Mouse (Mus musculus): ENCODE data around the gene Zfp62.
A peak's percentile ranks its signal among the peaks of the same experiment; 100 is the strongest.

Zfp62 gene

GRCm38 (mm10) chr11:49203771-49204497, 842 bp downstream of the Zfp62 start:
- ATAC-seq (ENCODE audit: insufficient number of reproducible peaks, low FRiP score, low TSS enrichment): peak; percentile 43

- no peak for ATAC-seq (ENCODE audit: insufficient number of reproducible peaks, low FRiP score, low TSS enrichment)
Measured at GRCm38 (mm10) chr11:49205080-49205590, 2.0 kb downstream of the Zfp62 start.

- no peak for ATAC-seq (ENCODE audit: insufficient number of reproducible peaks, low FRiP score, low TSS enrichment)
Measured at GRCm38 (mm10) chr11:49207495-49207894, 4.4 kb downstream of the Zfp62 start.

- ATAC-seq (ENCODE audit: insufficient number of reproducible peaks, low FRiP score, low TSS enrichment): no peak
Measured at GRCm38 (mm10) chr11:49212577-49212976, 9.5 kb downstream of the Zfp62 start.

- no peak for ATAC-seq (ENCODE audit: insufficient number of reproducible peaks, low FRiP score, low TSS enrichment)
Measured at GRCm38 (mm10) chr11:49213505-49213904, 10.4 kb downstream of the Zfp62 start.

- no peak for ATAC-seq (ENCODE audit: insufficient number of reproducible peaks, low FRiP score, low TSS enrichment)
Measured at GRCm38 (mm10) chr11:49219271-49219670, 16.2 kb downstream of the Zfp62 start.

GRCm38 (mm10) chr11:49224455-49224854, 21.4 kb downstream of the Zfp62 start:
- ATAC-seq (ENCODE audit: insufficient number of reproducible peaks, low FRiP score, low TSS enrichment): no peak

- no peak for ATAC-seq (ENCODE audit: insufficient number of reproducible peaks, low FRiP score, low TSS enrichment)
Measured at GRCm38 (mm10) chr11:49232781-49233180, 29.7 kb downstream of the Zfp62 start.

- no peak for ATAC-seq (ENCODE audit: insufficient number of reproducible peaks, low FRiP score, low TSS enrichment)
Measured at GRCm38 (mm10) chr11:49235459-49236207, 32.5 kb downstream of the Zfp62 start.

- ATAC-seq (ENCODE audit: insufficient number of reproducible peaks, low FRiP score, low TSS enrichment): no peak
Measured at GRCm38 (mm10) chr11:49236891-49237290, 33.8 kb downstream of the Zfp62 start.

GRCm38 (mm10) chr11:49237532-49237931, 34.4 kb downstream of the Zfp62 start:
- ATAC-seq (ENCODE audit: insufficient number of reproducible peaks, low FRiP score, low TSS enrichment): no peak

GRCm38 (mm10) chr11:49240310-49240709, 37.2 kb downstream of the Zfp62 start:
- no peak for ATAC-seq (ENCODE audit: insufficient number of reproducible peaks, low FRiP score, low TSS enrichment)

- no peak for ATAC-seq (ENCODE audit: insufficient number of reproducible peaks, low FRiP score, low TSS enrichment)
Measured at GRCm38 (mm10) chr11:49240874-49241273, 37.8 kb downstream of the Zfp62 start.

GRCm38 (mm10) chr11:49241471-49241870, 38.4 kb downstream of the Zfp62 start:
- ATAC-seq (ENCODE audit: insufficient number of reproducible peaks, low FRiP score, low TSS enrichment): no peak

GRCm38 (mm10) chr11:49242944-49243626, 40.0 kb downstream of the Zfp62 start:
- ATAC-seq (ENCODE audit: insufficient number of reproducible peaks, low FRiP score, low TSS enrichment): no peak

GRCm38 (mm10) chr11:49243727-49244594, 40.9 kb downstream of the Zfp62 start, which contains the start of gene Mgat1:
Gene Mgat1 (plus strand): TSS chr11:49244191.
- ATAC-seq (ENCODE audit: insufficient number of reproducible peaks, low FRiP score, low TSS enrichment): peak; percentile 90

GRCm38 (mm10) chr11:49244595-49244930, 41.5 kb downstream of the Zfp62 start:
- 0 out of 2 replicates have a peak, but pooled peaks have one; percentile 17 for ATAC-seq (ENCODE audit: insufficient number of reproducible peaks, low FRiP score, low TSS enrichment)

- ATAC-seq (ENCODE audit: insufficient number of reproducible peaks, low FRiP score, low TSS enrichment): no peak
Measured at GRCm38 (mm10) chr11:49245176-49245575, 42.1 kb downstream of the Zfp62 start.

- ATAC-seq (ENCODE audit: insufficient number of reproducible peaks, low FRiP score, low TSS enrichment): no peak
Measured at GRCm38 (mm10) chr11:49245634-49246415, 42.7 kb downstream of the Zfp62 start.

All from cerebellum, adult (tissue).